Mouse (Mus musculus) ES-E14 (cell line): Measurements from ENCODE around the gene Pdlim7.

Experiments used
- MAFK ChIP-seq: IDR thresholded peaks from 2 replicates; pipeline ENCODE4 v1.6.1; 2014; ENCODE audit warnings: mild to moderate bottlenecking, low read depth, low read length, inconsistent platforms; ENCODE audit not compliant: insufficient read depth
- ZC3H11A ChIP-seq: IDR thresholded peaks from 2 replicates; pipeline ENCODE4 v1.6.1; 2012; ENCODE audit warnings: low read depth, mild to moderate bottlenecking, inconsistent platforms, low read length, borderline replicate concordance
- ZNF384 ChIP-seq: IDR thresholded peaks from 2 replicates; pipeline ENCODE4 v1.6.1; 2012; ENCODE audit warnings: low read depth, low read length, inconsistent platforms

DNA sequence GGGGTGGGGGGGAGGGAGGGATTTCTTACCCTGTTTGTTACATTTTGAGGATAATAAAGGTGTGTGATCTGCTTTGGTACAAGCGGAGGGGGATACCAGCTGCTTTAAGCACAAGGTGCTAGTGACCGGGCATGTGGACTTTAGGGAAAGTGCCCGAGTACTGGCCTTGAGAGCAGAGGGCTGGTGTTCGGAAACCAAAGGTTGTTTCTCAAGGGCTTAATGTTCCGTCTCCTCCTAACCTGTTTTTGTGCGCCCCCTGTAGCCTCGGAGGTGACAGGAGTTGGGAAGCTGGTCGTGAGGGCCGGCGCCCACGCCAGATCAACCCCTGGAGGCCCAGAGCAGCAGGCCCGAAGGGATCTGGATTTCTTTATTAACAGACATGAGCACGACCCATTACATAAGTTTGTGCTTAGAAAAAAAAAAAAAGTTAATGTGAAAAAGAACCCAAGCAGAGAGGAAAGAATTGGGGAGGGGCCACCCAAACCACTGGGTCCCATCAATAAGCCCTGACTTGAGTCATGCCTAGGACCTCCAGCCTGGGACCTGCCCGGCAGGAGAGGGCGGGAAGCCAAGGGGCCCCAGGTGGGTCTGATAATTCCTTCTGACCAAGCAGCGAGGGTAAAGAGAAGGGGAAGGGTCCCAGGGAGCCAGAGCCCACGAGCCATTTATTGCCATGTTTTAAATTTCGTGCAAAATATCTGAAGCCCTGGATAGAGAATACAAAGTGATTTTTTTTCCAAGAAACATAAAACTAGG is 40.2 kb downstream of the Pdlim7 start:
- TF ChIP-seq MAFK: no peak
- no peak for TF ChIP-seq ZC3H11A
- TF ChIP-seq ZNF384: no peak
